ENCODE assay signal across 16 mouse cellular contexts in genomic region chr2:148192946-148193345, GRCm38 (mm10).
A peak's percentile ranks its signal among the peaks of the same experiment; 100 is the strongest.
DNase-seq lines count a peak whose midpoint lies in the region; ATAC-seq lines count a peak whose summit lies in the region.
"Had no signal": no experiment of that assay in that cellular context is flagged by ENCODE, and none has a peak within 500 bp of the region (broad histone marks: within the 10 kb centered on the region; RNA-seq: fewer than 3 reads in every experiment).

No protein-coding gene starts in this region.

- no peaks in the 10 kb centered on the region for H3K27me3 ChIP-seq in forebrain, embryonic 10.5 days (ENCODE audit: poor library complexity, severe bottlenecking)
- no peaks in the 10 kb centered on the region for H3K27me3 ChIP-seq in forebrain, embryonic 14.5 days (replicated peaks; ENCODE audit: control insufficient read depth, insufficient read depth, low read length)
- H3K27me3 ChIP-seq in heart, embryonic 16.5 days (ENCODE audit: control insufficient read depth, insufficient read depth, low read length), result peaks cover 8% of the 10 kb centered on the region; the same call in 1 of the 2 replicates
- no peaks in the 10 kb centered on the region for H3K27me3 ChIP-seq in hindbrain, embryonic 16.5 days (replicated peaks; ENCODE audit: control insufficient read depth, insufficient read depth, low read length)
- H3K27me3 ChIP-seq: hindbrain, embryonic 15.5 days; midbrain, embryonic 13.5 days; stomach, embryonic 15.5 days had no signal

- no peaks in the 10 kb centered on the region for H3K36me3 ChIP-seq in forebrain, embryonic 10.5 days (replicated peaks)
- no peaks in the 10 kb centered on the region for H3K36me3 ChIP-seq in forebrain, embryonic 14.5 days (ENCODE audit: control insufficient read depth, insufficient read depth, low read length)
- H3K36me3 ChIP-seq in heart, embryonic 16.5 days (ENCODE audit: control insufficient read depth, insufficient read depth), result no peaks in the 10 kb centered on the region
- no peaks in the 10 kb centered on the region for H3K36me3 ChIP-seq in hindbrain, embryonic 16.5 days (ENCODE audit: control insufficient read depth, insufficient read depth, low read length)
- H3K36me3 ChIP-seq: heart, embryonic 13.5 days; hindbrain, embryonic 15.5 days; midbrain, embryonic 13.5 days; stomach, embryonic 15.5 days had no signal

- no peak overlapping the region for H3K27ac ChIP-seq in forebrain, embryonic 10.5 days
- no peak overlapping the region for H3K27ac ChIP-seq in forebrain, embryonic 14.5 days (ENCODE audit: low read depth, low read length)
- no peak overlapping the region for H3K27ac ChIP-seq in heart, embryonic 16.5 days (ENCODE audit: low read length)
- no peak overlapping the region for H3K27ac ChIP-seq in hindbrain, embryonic 16.5 days (ENCODE audit: low read depth, low read length)
- H3K27ac ChIP-seq: heart, embryonic 13.5 days; hindbrain, embryonic 15.5 days; midbrain, embryonic 13.5 days; stomach, embryonic 15.5 days had no signal

- peak; percentile 12 for DNase-seq in forebrain, embryonic 10.5 days (ENCODE audit: extremely low spot score, low spot score)
- DNase-seq in forebrain, embryonic 14.5 days (ENCODE audit: low spot score), result no peak
- DNase-seq in kidney, postnatal 36 days, result peak; percentile 7 to 13
- no peak for DNase-seq in kidney, adult 11 months
- DNase-seq in NIH3T3 (ENCODE audit: low read depth), result peak; percentile 71
- DNase-seq in cerebellum, postnatal 25 days, result no peak
- DNase-seq: adrenal gland, adult 2 months; cerebellum, adult 2 months; thymus, postnatal 36 days had no signal

- H3K4me3 ChIP-seq in forebrain, embryonic 10.5 days, result no peak overlapping the region
- no peak overlapping the region for H3K4me3 ChIP-seq in forebrain, embryonic 14.5 days (ENCODE audit: low read depth, low read length)
- H3K4me3 ChIP-seq in heart, embryonic 16.5 days (ENCODE audit: low read length), result no peak overlapping the region
- H3K4me3 ChIP-seq in hindbrain, embryonic 16.5 days (ENCODE audit: low read length), result no peak overlapping the region
- H3K4me3 ChIP-seq: heart, embryonic 13.5 days; hindbrain, embryonic 15.5 days; midbrain, embryonic 13.5 days; stomach, embryonic 15.5 days had no signal

- H3K9ac ChIP-seq in forebrain, embryonic 14.5 days (ENCODE audit: low read length), result no peak overlapping the region
- no peak overlapping the region for H3K9ac ChIP-seq in heart, embryonic 16.5 days (ENCODE audit: low read length)
- H3K9ac ChIP-seq in hindbrain, embryonic 16.5 days (ENCODE audit: low read depth, low read length), result no peak overlapping the region
- H3K9ac ChIP-seq: heart, embryonic 13.5 days; hindbrain, embryonic 15.5 days; midbrain, embryonic 13.5 days; stomach, embryonic 15.5 days had no signal

- ATAC-seq in forebrain, embryonic 14.5 days, result no peak
- 0 out of 2 replicates have a peak, but pooled peaks have one; percentile 4 for ATAC-seq in heart, embryonic 16.5 days (replicated peaks; ENCODE audit: extremely low read depth, insufficient read depth, low FRiP score)
- ATAC-seq in hindbrain, embryonic 16.5 days, result no peak
- ATAC-seq: forebrain, embryonic 16.5 days; midbrain, embryonic 13.5 days had no signal

- no peaks in the 10 kb centered on the region for H3K9me3 ChIP-seq in forebrain, embryonic 10.5 days
- H3K9me3 ChIP-seq in forebrain, embryonic 14.5 days (replicated peaks; ENCODE audit: control insufficient read depth, low read length), result no peaks in the 10 kb centered on the region
- H3K9me3 ChIP-seq in heart, embryonic 16.5 days (replicated peaks; ENCODE audit: control insufficient read depth, low read length), result no peaks in the 10 kb centered on the region
- H3K9me3 ChIP-seq in hindbrain, embryonic 16.5 days (ENCODE audit: control insufficient read depth, low read length), result no peaks in the 10 kb centered on the region
- H3K9me3 ChIP-seq: heart, embryonic 13.5 days; hindbrain, embryonic 15.5 days; midbrain, embryonic 13.5 days; stomach, embryonic 15.5 days had no signal

- no peaks in the 10 kb centered on the region for H3K4me1 ChIP-seq in forebrain, embryonic 10.5 days
- H3K4me1 ChIP-seq in forebrain, embryonic 14.5 days (ENCODE audit: control insufficient read depth, insufficient read depth, low read length), result no peaks in the 10 kb centered on the region
- H3K4me1 ChIP-seq in heart, embryonic 16.5 days (ENCODE audit: control insufficient read depth, insufficient read depth, low read length), result peaks cover 14% of the 10 kb centered on the region
- H3K4me1 ChIP-seq in hindbrain, embryonic 16.5 days (ENCODE audit: control insufficient read depth, insufficient read depth, low read depth, low read length), result no peaks in the 10 kb centered on the region
- H3K4me1 ChIP-seq: hindbrain, embryonic 15.5 days; midbrain, embryonic 13.5 days; stomach, embryonic 15.5 days had no signal

- 73% methylated on average over 4 of the region's 4 CpGs for WGBS in forebrain, embryonic 10.5 days
- WGBS in forebrain, embryonic 14.5 days, result 61% methylated on average over 4 of the region's 4 CpGs
- WGBS in heart, embryonic 16.5 days, result 40% methylated on average over 4 of the region's 4 CpGs
- WGBS in hindbrain, embryonic 16.5 days, result 62% methylated on average over 4 of the region's 4 CpGs

- no peak overlapping the region for H3K4me2 ChIP-seq in forebrain, embryonic 14.5 days (ENCODE audit: low read length)
- H3K4me2 ChIP-seq in heart, embryonic 16.5 days (ENCODE audit: low read depth, low read length), result no peak overlapping the region
- H3K4me2 ChIP-seq in hindbrain, embryonic 16.5 days (ENCODE audit: low read length), result no peak overlapping the region
- H3K4me2 ChIP-seq: heart, embryonic 13.5 days; hindbrain, embryonic 15.5 days; midbrain, embryonic 13.5 days; stomach, embryonic 15.5 days had no signal

Comparison
In these comparisons a context has a peak if more than half of its experiments do, and no peak if none do; other contexts are left out.
1. DNase-seq: peak in forebrain, embryonic 10.5 days (single experiment), kidney, postnatal 36 days (2 of 2) and NIH3T3 (single experiment); none in forebrain, embryonic 14.5 days (single experiment), kidney, adult 11 months (single experiment) and cerebellum, postnatal 25 days (0 of 2).